9 mouse cellular contexts compared by ENCODE assay signal in genomic region chr17:48602554-48602953, GRCm38 (mm10).
DNase-seq lines count a peak whose midpoint lies in the region; ATAC-seq lines count a peak whose summit lies in the region.
"Had no signal": no experiment of that assay in that cellular context is flagged by ENCODE, and none has a peak within 500 bp of the region (broad histone marks: within the 10 kb centered on the region; RNA-seq: fewer than 3 reads in every experiment).

No protein-coding gene starts in this region.

- intact Hi-C loops in heart, postnatal 10 days (cut with DNase I), result loop anchor here (1.0 to 10.0 kb wide), 4 partner anchors 135 to 582 kb away; no protein-coding TSS in a partner anchor
- intact Hi-C loops in left cerebral cortex, postnatal 4 days (cut with DNase I), result loop anchor here (5.0 kb wide), 1 partner anchor 135 kb away; no protein-coding TSS in a partner anchor

- H3K4me3 ChIP-seq in heart, embryonic 11.5 days (ENCODE audit: low read depth, low read length), result no peak overlapping the region
- H3K4me3 ChIP-seq in forebrain, embryonic 12.5 days (replicated peaks), result no peak overlapping the region
- H3K4me3 ChIP-seq: limb, embryonic 15.5 days had no signal

- H3K36me3 ChIP-seq in heart, embryonic 11.5 days (ENCODE audit: control insufficient read depth, insufficient read depth, low read length), result no peaks in the 10 kb centered on the region
- no peaks in the 10 kb centered on the region for H3K36me3 ChIP-seq in forebrain, embryonic 12.5 days (replicated peaks)
- H3K36me3 ChIP-seq: limb, embryonic 15.5 days had no signal

- no peak overlapping the region for H3K9ac ChIP-seq in heart, embryonic 11.5 days (ENCODE audit: low read depth, low read length)
- H3K9ac ChIP-seq in forebrain, embryonic 12.5 days, result no peak overlapping the region
- H3K9ac ChIP-seq: limb, embryonic 15.5 days had no signal

- no peak for ATAC-seq in heart, embryonic 11.5 days (replicated peaks; ENCODE audit: insufficient number of reproducible peaks, low FRiP score, low TSS enrichment)
- peak; percentile 33; the same call in 1 of the 2 replicates for ATAC-seq in cerebellum, adult (ENCODE audit: insufficient number of reproducible peaks, low FRiP score, low TSS enrichment)
- ATAC-seq in forebrain, embryonic 12.5 days (ENCODE audit: low FRiP score), result peak; percentile 59; the same call in 1 of the 2 replicates
- ATAC-seq in monocyte, adult 5-6 weeks (replicated peaks; ENCODE audit: insufficient number of reproducible peaks, low FRiP score, low TSS enrichment, poor library complexity, severe bottlenecking), result peak; percentile 69; the same call in 1 of the 2 replicates

- H3K9me3 ChIP-seq in heart, embryonic 11.5 days (replicated peaks; ENCODE audit: control insufficient read depth, low read length), result no peaks in the 10 kb centered on the region
- H3K9me3 ChIP-seq in forebrain, embryonic 12.5 days, result no peaks in the 10 kb centered on the region
- H3K9me3 ChIP-seq: limb, embryonic 15.5 days had no signal

- 4% methylated on average over 6 of the region's 6 CpGs for WGBS in heart, embryonic 11.5 days (ENCODE audit: insufficient replicate concordance)
- 10% methylated on average over 6 of the region's 6 CpGs for WGBS in forebrain, embryonic 12.5 days

- peaks cover 8% of the 10 kb centered on the region for H3K27me3 ChIP-seq in heart, embryonic 11.5 days (ENCODE audit: control insufficient read depth, insufficient read depth, low read length)
- H3K27me3 ChIP-seq in forebrain, embryonic 12.5 days, result no peaks in the 10 kb centered on the region

- no peak overlapping the region for H3K27ac ChIP-seq in heart, embryonic 11.5 days (ENCODE audit: low read depth, low read length)
- no peak overlapping the region for H3K27ac ChIP-seq in forebrain, embryonic 12.5 days
- H3K27ac ChIP-seq: limb, embryonic 15.5 days had no signal

- DNase-seq in heart, postnatal 10 days, result peak; percentile 68 to 77
- DNase-seq in kidney, adult 11 months, result peak; percentile 27
- peak; percentile 66 for DNase-seq in left cerebral cortex, postnatal 4 days
- peak; percentile 68 for DNase-seq in testis, postnatal 10 days (ENCODE audit: low spot score)

- H3K4me1 ChIP-seq in heart, embryonic 11.5 days (ENCODE audit: control insufficient read depth, insufficient read depth, low read length), result no peaks in the 10 kb centered on the region; the same call in 1 of the 2 replicates
- no peaks in the 10 kb centered on the region for H3K4me1 ChIP-seq in forebrain, embryonic 12.5 days
- H3K4me1 ChIP-seq: limb, embryonic 15.5 days had no signal

- H3K4me2 ChIP-seq in heart, embryonic 11.5 days, result no peak overlapping the region
- no peak overlapping the region for H3K4me2 ChIP-seq in forebrain, embryonic 12.5 days
- H3K4me2 ChIP-seq: limb, embryonic 15.5 days had no signal
